Mouse (Mus musculus) intestine, embryonic 16.5 days (tissue): ENCODE measurements at regions not wholly inside any gene's neighbourhood (a gene's known extent, or its start where the extent isn't known, plus 50 kb on each side); places are given as distances from the start of the nearest gene placed in this dataset.

Experiments
- ATAC-seq: fragments of 200-750 bp; cut with Nextera tagmentation; 2 replicates; pipeline ENCODE4 v1.8.0; 2017; ENCODE audit warnings: moderate TSS enrichment, moderate library complexity
- H3K27ac ChIP-seq: fragments of 300-500 bp; sonication (generic); 2 replicates; pipeline ENCODE4 v1.5.1; 2014; ENCODE audit warnings: mild to moderate bottlenecking, low read length
- H3K27me3 ChIP-seq: fragments of 300-500 bp; sonication (generic); replicated peaks from 2 replicates; pipeline ENCODE4 v1.6.1; 2014; ENCODE audit warnings: low read length, control low read depth, mixed read lengths; ENCODE audit not compliant: control insufficient read depth, insufficient read depth
- H3K36me3 ChIP-seq: fragments of 300-500 bp; sonication (generic); 2 replicates; pipeline ENCODE4 v1.6.1; 2014; ENCODE audit warnings: low read length, control low read depth; ENCODE audit not compliant: control insufficient read depth, insufficient read depth
- H3K4me1 ChIP-seq: fragments of 300-500 bp; sonication (generic); 2 replicates; pipeline ENCODE4 v1.6.1; 2014; ENCODE audit warnings: low read length, control low read depth, mixed read lengths; ENCODE audit not compliant: control insufficient read depth, insufficient read depth
- H3K4me2 ChIP-seq: fragments of 300-500 bp; sonication (generic); 2 replicates; pipeline ENCODE4 v1.6.1; 2014; ENCODE audit warnings: low read depth, low read length, control low read depth
- H3K4me3 ChIP-seq: fragments of 300-500 bp; sonication (generic); 2 replicates; pipeline ENCODE4 v1.5.1; 2014; ENCODE audit warnings: mild to moderate bottlenecking, low read length
- H3K9ac ChIP-seq: fragments of 300-500 bp; sonication (generic); 2 replicates; pipeline ENCODE4 v1.6.1; 2014; ENCODE audit warnings: low read depth, low read length
- H3K9me3 ChIP-seq: fragments of 300-500 bp; sonication (generic); 2 replicates; pipeline ENCODE4 v1.6.1; 2016; ENCODE audit warnings: low read length, control low read depth; ENCODE audit not compliant: control insufficient read depth
- WGBS: fragments of 180-500 bp; shearing (Covaris S2); extraction: QIAGEN DNeasy Blood & Tissue Kit; methylation state at CpG from one replicate; pipeline ENCODE4 v1.1.7; 2014; 5-methylcytosine and 5-hydroxymethylcytosine counted together

- Histone ChIP-seq H3K9ac (no peak overlapping the region), H3K4me1 (no peaks in the 10 kb centered on the region), H3K27me3 (no peaks in the 10 kb centered on the region), H3K4me2 (no peak overlapping the region), H3K9me3 (no peaks in the 10 kb centered on the region), H3K36me3 (no peaks in the 10 kb centered on the region), H3K4me3 (no peak overlapping the region), H3K27ac (no peak overlapping the region)
- 71% methylated on average over 7 of the region's 7 CpGs for WGBS
- ATAC-seq = no peak
Observed at GRCm38 (mm10) chr12:107131351-107131750, 357.1 kb upstream of the 3110018I06Rik start.

GRCm38 (mm10) chr12:107131841-107132240 is 356.6 kb upstream of the 3110018I06Rik start:
- no peak overlapping the region for H3K4me3 ChIP-seq
- H3K27ac ChIP-seq = no peak overlapping the region
- H3K4me2 ChIP-seq = no peak overlapping the region
- no peak overlapping the region for H3K9ac ChIP-seq
- H3K27me3 ChIP-seq = no peaks in the 10 kb centered on the region
- no peak for ATAC-seq
- H3K36me3 ChIP-seq = no peaks in the 10 kb centered on the region
- WGBS = 70% methylated on average over 6 of the region's 6 CpGs
- H3K4me1 ChIP-seq = no peaks in the 10 kb centered on the region
- H3K9me3 ChIP-seq = no peaks in the 10 kb centered on the region

GRCm38 (mm10) chr12:107132501-107132900 is 355.9 kb upstream of the 3110018I06Rik start:
- Histone ChIP-seq H3K4me3 (no peak overlapping the region), H3K27ac (no peak overlapping the region), H3K4me1 (no peaks in the 10 kb centered on the region), H3K4me2 (no peak overlapping the region), H3K9ac (no peak overlapping the region), H3K9me3 (no peaks in the 10 kb centered on the region), H3K27me3 (no peaks in the 10 kb centered on the region), H3K36me3 (no peaks in the 10 kb centered on the region)
- 60% methylated on average over 3 of the region's 3 CpGs for WGBS
- ATAC-seq = no peak

- 88% methylated on average over 3 of the region's 3 CpGs for WGBS
Observed at GRCm38 (mm10) chr12:107134353-107134752, 354.1 kb upstream of the 3110018I06Rik start.

GRCm38 (mm10) chr12:107138677-107139400 is 349.6 kb upstream of the 3110018I06Rik start:
- H3K4me3 ChIP-seq = no peak overlapping the region
- no peak overlapping the region for H3K9ac ChIP-seq
- H3K9me3 ChIP-seq = no peaks in the 10 kb centered on the region
- H3K36me3 ChIP-seq = no peaks in the 10 kb centered on the region
- H3K27me3 ChIP-seq = no peaks in the 10 kb centered on the region
- H3K27ac ChIP-seq = no peak overlapping the region
- no peak overlapping the region for H3K4me2 ChIP-seq
- ATAC-seq = no peak
- H3K4me1 ChIP-seq = no peaks in the 10 kb centered on the region
- WGBS = 96% methylated on average over 8 of the region's 8 CpGs

More at GRCm38 (mm10) chr12:107134353-107134752, 354.1 kb upstream of the 3110018I06Rik start:
- no peak overlapping the region for H3K27ac ChIP-seq
- ATAC-seq = no peak
- H3K4me1 ChIP-seq = no peaks in the 10 kb centered on the region
- H3K36me3 ChIP-seq = no peaks in the 10 kb centered on the region
- H3K4me3 ChIP-seq = no peak overlapping the region
- no peak overlapping the region for H3K4me2 ChIP-seq
- H3K9me3 ChIP-seq = no peaks in the 10 kb centered on the region
- H3K9ac ChIP-seq = no peak overlapping the region
- H3K27me3 ChIP-seq = no peaks in the 10 kb centered on the region

GRCm38 (mm10) chr12:107140957-107141595 is 347.4 kb upstream of the 3110018I06Rik start:
- Histone ChIP-seq H3K4me1 (no peaks in the 10 kb centered on the region), H3K4me2 (no peak overlapping the region), H3K9me3 (no peaks in the 10 kb centered on the region), H3K36me3 (no peaks in the 10 kb centered on the region), H3K27ac (no peak overlapping the region), H3K9ac (no peak overlapping the region), H3K27me3 (no peaks in the 10 kb centered on the region), H3K4me3 (no peak overlapping the region)
- ATAC-seq = no peak
- 75% methylated on average over 9 of the region's 9 CpGs for WGBS

- Histone ChIP-seq H3K9ac (no peak overlapping the region), H3K4me3 (no peak overlapping the region), H3K9me3 (no peaks in the 10 kb centered on the region), H3K27ac (no peak overlapping the region), H3K27me3 (no peaks in the 10 kb centered on the region), H3K4me2 (no peak overlapping the region), H3K36me3 (no peaks in the 10 kb centered on the region), H3K4me1 (no peaks in the 10 kb centered on the region)
- ATAC-seq = no peak
- WGBS = 88% methylated on average over 6 of the region's 6 CpGs
Observed at GRCm38 (mm10) chr12:107142226-107142625, 346.2 kb upstream of the 3110018I06Rik start.

GRCm38 (mm10) chr12:107146608-107147121 is 341.8 kb upstream of the 3110018I06Rik start:
- no peak for ATAC-seq
- WGBS = 75% methylated on average over 5 of the region's 5 CpGs
- Histone ChIP-seq H3K9ac (no peak overlapping the region), H3K27me3 (no peaks in the 10 kb centered on the region), H3K4me2 (no peak overlapping the region), H3K4me3 (no peak overlapping the region), H3K27ac (no peak overlapping the region), H3K36me3 (no peaks in the 10 kb centered on the region), H3K4me1 (no peaks in the 10 kb centered on the region), H3K9me3 (no peaks in the 10 kb centered on the region)

GRCm38 (mm10) chr12:107148451-107148850 is 340.0 kb upstream of the 3110018I06Rik start:
- no peak for ATAC-seq
- no peak overlapping the region for H3K27ac ChIP-seq

More at GRCm38 (mm10) chr12:107148451-107148850, 340.0 kb upstream of the 3110018I06Rik start:
- Histone ChIP-seq H3K36me3 (no peaks in the 10 kb centered on the region), H3K9me3 (no peaks in the 10 kb centered on the region), H3K27me3 (no peaks in the 10 kb centered on the region), H3K4me1 (no peaks in the 10 kb centered on the region), H3K4me2 (no peak overlapping the region), H3K9ac (no peak overlapping the region), H3K4me3 (no peak overlapping the region)
- WGBS = 78% methylated on average over 8 of the region's 8 CpGs
